Mouse (Mus musculus): Measurements from ENCODE around the gene Zbtb32. TPM values are rescaled to one million over a fixed set of nuclear protein-coding genes. Genes with fewer than 3 reads are reported as not detected.

Gene Zbtb32
- polyA plus RNA-seq, 1 experiment, result not detected

DNA sequence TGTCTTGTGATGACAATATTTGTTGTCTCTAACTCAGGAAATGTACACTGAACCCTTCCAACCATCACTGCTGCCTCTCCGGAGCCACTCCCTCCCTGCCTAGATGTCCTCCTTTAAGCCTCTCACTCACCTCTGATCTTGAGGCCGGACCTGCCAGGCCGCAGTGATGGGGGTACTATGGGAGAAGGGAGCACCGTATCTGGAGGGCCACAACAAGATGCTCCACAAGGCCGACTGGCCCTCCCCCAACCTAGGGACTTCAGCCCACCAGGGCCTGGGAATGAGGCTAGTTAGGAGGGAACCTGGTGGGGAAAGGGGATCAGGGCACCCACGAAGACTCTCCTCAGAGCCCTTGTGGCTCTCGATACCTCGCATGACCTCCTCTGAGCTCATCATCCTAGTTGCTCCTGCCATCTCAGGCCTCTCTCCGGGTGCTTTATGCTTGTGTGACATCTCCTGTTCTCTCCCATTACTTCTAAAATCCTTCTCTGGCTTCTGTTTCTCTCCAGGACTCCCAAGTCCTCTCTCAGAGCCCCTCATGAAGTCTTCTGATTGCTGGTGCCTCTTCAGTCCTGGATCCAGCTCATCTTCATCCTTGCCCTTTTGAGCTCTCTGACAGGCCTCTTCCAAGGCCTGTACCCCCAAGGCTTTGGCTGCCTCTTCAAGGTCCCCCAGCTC lies 7.6 kb downstream of the Zbtb32 start:
- peaks cover 2% of the 10 kb centered on the region for H3K4me1 ChIP-seq (ENCODE audit: control insufficient read depth, insufficient read depth, insufficient read length, low read length)
- H3K4me3 ChIP-seq (ENCODE audit: insufficient read depth, low read depth, low read length), result no peak overlapping the region
- H3K27ac ChIP-seq (replicated peaks; ENCODE audit: low read depth, low read length), result no peak overlapping the region

GRCm38 (mm10) chr7:30589435-30590301 lies 9.0 kb downstream of the Zbtb32 start:
- peak overlapping the region; percentile 73 for H3K4me3 ChIP-seq (ENCODE audit: insufficient read depth, low read depth, low read length)
- H3K27ac ChIP-seq (replicated peaks; ENCODE audit: low read depth, low read length), result peak overlapping the region; percentile 69
- peaks cover 2% of the 10 kb centered on the region for H3K4me1 ChIP-seq (ENCODE audit: control insufficient read depth, insufficient read depth, insufficient read length, low read length)

GRCm38 (mm10) chr7:30588676-30589434 lies 9.9 kb downstream of the Zbtb32 start, which contains the start of gene Kmt2b:
Kmt2b (minus strand) TSS chr7:30588726.
- H3K27ac ChIP-seq (replicated peaks; ENCODE audit: low read depth, low read length), result peak within 1 kb of the TSS; percentile 81
- H3K4me3 ChIP-seq (ENCODE audit: insufficient read depth, low read depth, low read length), result peak within 1 kb of the TSS; percentile 99
- peaks cover 2% of the 10 kb centered on the region for H3K4me1 ChIP-seq (ENCODE audit: control insufficient read depth, insufficient read depth, insufficient read length, low read length)

DNA sequence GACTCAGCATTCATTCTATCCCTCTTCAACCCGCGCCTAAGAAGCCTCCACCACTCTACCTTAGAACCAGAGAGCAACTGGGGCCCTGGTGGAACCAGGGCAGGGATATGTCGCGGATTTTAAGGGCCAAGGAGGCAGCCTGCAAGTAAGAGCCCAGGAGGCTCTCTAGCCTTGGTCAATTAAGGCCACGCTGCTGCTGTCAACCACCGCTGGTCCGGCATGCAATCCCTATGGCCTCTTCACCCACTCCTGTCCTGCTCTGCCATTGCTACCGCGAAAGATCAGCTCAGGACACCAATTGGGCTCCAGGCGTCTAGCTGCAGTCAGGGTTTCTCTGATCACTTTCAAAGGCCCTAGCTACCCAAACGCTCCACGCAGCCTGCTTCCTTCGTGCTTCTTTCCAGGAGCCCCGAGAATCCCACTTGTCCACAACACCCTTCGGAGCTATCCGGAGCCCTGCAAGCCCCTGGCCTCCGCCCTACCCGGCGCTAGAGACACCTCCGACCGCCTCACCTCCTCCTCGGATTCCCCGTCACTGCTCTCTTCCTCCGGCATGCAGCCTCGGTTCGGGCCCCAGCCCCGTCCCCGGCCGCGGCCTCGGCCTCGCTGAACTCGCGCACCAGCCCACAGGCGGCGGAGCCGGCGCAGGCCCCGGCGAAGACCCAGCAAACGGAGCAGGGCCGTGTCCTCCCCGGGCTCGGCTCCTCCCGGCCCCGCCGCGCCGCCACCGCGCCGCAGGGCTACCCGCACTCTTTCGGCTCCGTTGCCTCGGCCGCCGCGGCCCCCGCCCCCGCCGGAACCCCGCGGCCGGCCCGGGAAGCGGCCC lies 10.7 kb downstream of the Zbtb32 start:
- H3K4me3 ChIP-seq (ENCODE audit: insufficient read depth, low read depth, low read length), result peak overlapping the region; percentile 99
- peaks cover 2% of the 10 kb centered on the region for H3K4me1 ChIP-seq (ENCODE audit: control insufficient read depth, insufficient read depth, insufficient read length, low read length)
- H3K27ac ChIP-seq (replicated peaks; ENCODE audit: low read depth, low read length), result peak overlapping the region; percentile 81

- peaks cover 2% of the 10 kb centered on the region for H3K4me1 ChIP-seq (ENCODE audit: control insufficient read depth, insufficient read depth, insufficient read length, low read length)
- peak overlapping the region; percentile 99; the same call in 1 of the 2 replicates for H3K4me3 ChIP-seq (ENCODE audit: insufficient read depth, low read depth, low read length)
- no peak overlapping the region for H3K27ac ChIP-seq (replicated peaks; ENCODE audit: low read depth, low read length)
Observed at GRCm38 (mm10) chr7:30586455-30587020, 12.2 kb downstream of the Zbtb32 start.

DNA sequence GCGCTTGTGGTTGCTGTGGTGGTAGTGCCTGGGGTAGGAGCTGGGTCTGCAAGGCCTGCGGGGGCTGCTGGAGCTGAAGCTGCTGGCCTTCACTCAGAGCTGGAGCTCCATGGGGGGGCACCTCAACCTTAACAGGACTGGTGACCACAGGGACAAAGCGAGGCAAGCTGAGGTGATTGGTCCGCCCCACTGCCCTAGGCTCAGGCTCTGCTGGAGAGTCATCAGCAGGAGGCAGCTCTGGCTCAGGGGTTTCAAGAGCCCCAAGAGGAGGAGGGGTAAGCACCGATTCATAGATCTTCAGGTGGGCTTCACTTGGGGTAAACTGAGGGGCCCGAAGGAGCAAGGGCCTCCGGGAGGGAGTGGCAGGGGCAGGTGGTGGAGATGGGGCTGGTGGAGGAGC lies 13.5 kb downstream of the Zbtb32 start:
- Histone ChIP-seq H3K4me3 (ENCODE audit: insufficient read depth, low read depth, low read length) (no peak overlapping the region), H3K4me1 (ENCODE audit: control insufficient read depth, insufficient read depth, insufficient read length, low read length) (peaks cover 2% of the 10 kb centered on the region), H3K27ac (replicated peaks; ENCODE audit: low read depth, low read length) (no peak overlapping the region)

- peaks cover 2% of the 10 kb centered on the region; the same call in 1 of the 2 replicates for H3K4me1 ChIP-seq (ENCODE audit: control insufficient read depth, insufficient read depth, insufficient read length, low read length)
- H3K4me3 ChIP-seq (ENCODE audit: insufficient read depth, low read depth, low read length), result no peak overlapping the region
- H3K27ac ChIP-seq (replicated peaks; ENCODE audit: low read depth, low read length), result no peak overlapping the region
Observed at GRCm38 (mm10) chr7:30584339-30584738, 14.4 kb downstream of the Zbtb32 start.

DNA sequence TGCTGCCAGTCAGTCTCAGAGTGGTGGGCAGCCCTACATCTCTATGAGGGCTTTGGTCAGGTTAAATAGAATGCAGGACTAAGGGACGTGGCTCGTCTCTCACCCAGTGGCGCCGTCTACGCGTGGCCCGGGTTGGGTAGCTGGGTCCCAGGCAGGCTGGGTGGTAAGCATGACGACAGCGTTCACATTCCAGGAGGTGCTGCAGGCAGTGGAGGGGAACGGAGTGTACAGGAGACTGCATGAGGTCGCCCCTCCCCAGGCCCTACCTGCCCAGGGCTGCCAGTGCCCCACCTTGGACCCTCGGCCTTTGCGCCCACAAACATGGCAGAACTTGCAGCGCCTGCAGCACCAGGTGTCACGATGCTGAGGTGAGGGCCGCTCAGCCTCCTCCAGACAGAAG lies 17.2 kb downstream of the Zbtb32 start:
- no peak overlapping the region for H3K27ac ChIP-seq (replicated peaks; ENCODE audit: low read depth, low read length)
- no peak overlapping the region for H3K4me3 ChIP-seq (ENCODE audit: insufficient read depth, low read depth, low read length)
- no peaks in the 10 kb centered on the region for H3K4me1 ChIP-seq (ENCODE audit: control insufficient read depth, insufficient read depth, insufficient read length, low read length)

- H3K27ac ChIP-seq (replicated peaks; ENCODE audit: low read depth, low read length), result no peak overlapping the region
- no peaks in the 10 kb centered on the region for H3K4me1 ChIP-seq (ENCODE audit: control insufficient read depth, insufficient read depth, insufficient read length, low read length)
- no peak overlapping the region for H3K4me3 ChIP-seq (ENCODE audit: insufficient read depth, low read depth, low read length)
Observed at GRCm38 (mm10) chr7:30579950-30580349, 18.8 kb downstream of the Zbtb32 start.

DNA sequence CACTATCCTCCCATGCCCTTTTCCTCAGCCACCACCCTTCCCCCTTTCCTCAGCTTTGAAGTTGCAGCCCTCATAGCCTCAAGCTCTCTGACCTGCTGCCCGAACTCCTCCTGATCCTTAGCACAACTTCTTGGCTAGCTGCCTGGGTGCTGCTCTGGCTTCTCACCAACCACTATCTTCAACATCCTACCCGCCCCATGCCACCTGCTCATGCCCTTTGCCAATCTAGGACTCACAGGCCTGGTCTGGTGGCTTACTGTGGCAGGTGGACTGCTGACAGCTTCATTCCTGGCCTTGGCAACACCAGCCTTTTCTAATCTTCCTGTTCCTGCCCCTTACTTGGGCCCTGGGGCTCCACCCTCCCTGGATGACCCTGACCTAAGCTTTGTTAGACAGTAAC lies 25.7 kb downstream of the Zbtb32 start:
- no peak overlapping the region for H3K27ac ChIP-seq (replicated peaks; ENCODE audit: low read depth, low read length)
- no peaks in the 10 kb centered on the region for H3K4me1 ChIP-seq (ENCODE audit: control insufficient read depth, insufficient read depth, insufficient read length, low read length)
- no peak overlapping the region for H3K4me3 ChIP-seq (ENCODE audit: insufficient read depth, low read depth, low read length)

GRCm38 (mm10) chr7:30572389-30572788 lies 26.3 kb downstream of the Zbtb32 start:
- no peaks in the 10 kb centered on the region for H3K4me1 ChIP-seq (ENCODE audit: control insufficient read depth, insufficient read depth, insufficient read length, low read length)
- no peak overlapping the region for H3K27ac ChIP-seq (replicated peaks; ENCODE audit: low read depth, low read length)
- no peak overlapping the region for H3K4me3 ChIP-seq (ENCODE audit: insufficient read depth, low read depth, low read length)

GRCm38 (mm10) chr7:30567555-30567954 lies 31.2 kb downstream of the Zbtb32 start:
- Histone ChIP-seq H3K4me3 (ENCODE audit: insufficient read depth, low read depth, low read length) (no peak overlapping the region), H3K4me1 (ENCODE audit: control insufficient read depth, insufficient read depth, insufficient read length, low read length) (0 out of 2 replicates have a peak, but pooled peaks cover 4% of the 10 kb centered on the region), H3K27ac (replicated peaks; ENCODE audit: low read depth, low read length) (no peak overlapping the region)

DNA sequence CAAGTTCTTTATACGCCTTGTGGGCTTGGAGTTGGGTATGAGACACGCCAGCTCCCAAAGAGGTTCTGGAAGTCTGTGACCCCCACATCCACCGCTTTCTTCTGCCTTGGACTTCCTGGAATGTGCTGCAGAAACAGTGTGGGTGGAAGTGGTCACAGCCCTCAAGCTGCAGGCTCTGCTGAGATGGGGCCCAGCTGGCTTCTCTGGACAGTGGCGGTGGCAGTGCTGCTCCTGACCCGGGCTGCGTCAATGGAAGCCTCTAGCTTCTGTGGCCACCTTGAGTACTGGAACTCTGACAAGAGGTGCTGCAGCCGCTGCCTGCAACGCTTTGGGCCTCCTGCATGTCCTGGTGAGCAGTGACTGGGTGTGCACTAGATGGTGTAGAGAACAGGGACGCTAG lies 32.7 kb downstream of the Zbtb32 start:
- Histone ChIP-seq H3K27ac (replicated peaks; ENCODE audit: low read depth, low read length) (no peak overlapping the region), H3K4me1 (ENCODE audit: control insufficient read depth, insufficient read depth, insufficient read length, low read length) (0 out of 2 replicates have a peak, but pooled peaks cover 4% of the 10 kb centered on the region), H3K4me3 (ENCODE audit: insufficient read depth, low read depth, low read length) (no peak overlapping the region)

DNA sequence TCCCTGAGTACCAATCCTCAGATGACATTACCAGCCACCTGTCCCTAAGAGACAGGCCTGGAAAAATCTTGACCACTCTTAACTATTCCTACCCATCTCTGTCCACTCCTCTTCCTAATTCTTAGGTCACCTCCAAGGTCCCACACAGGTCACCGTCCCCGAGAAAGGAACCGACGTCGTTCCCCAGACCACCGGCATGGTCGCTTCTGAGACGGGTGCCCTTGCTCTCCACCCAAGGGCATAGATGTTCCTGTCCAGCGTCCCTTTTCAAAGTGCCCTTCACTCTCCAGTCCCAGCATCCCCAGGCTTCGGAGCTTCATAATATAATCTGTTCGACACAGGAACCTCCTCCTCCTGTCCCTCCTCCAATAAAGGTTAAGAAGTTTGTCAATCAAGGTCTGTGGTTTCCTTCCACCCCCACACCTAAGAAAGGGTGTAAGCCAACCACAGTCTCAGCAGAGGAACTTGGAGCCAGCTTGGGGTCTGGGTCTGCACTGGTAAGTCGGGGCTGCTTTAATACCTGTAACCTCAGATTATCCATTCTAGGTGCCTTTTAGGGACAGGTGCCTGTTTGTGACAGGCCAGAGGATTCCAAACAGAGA lies 33.6 kb downstream of the Zbtb32 start, which contains the start of gene Igflr1:
TSS of gene Igflr1 (plus strand) at position 458 of the 602 bp plus-strand sequence.
- H3K4me1 ChIP-seq (ENCODE audit: control insufficient read depth, insufficient read depth, insufficient read length, low read length), result 0 out of 2 replicates have a peak, but pooled peaks cover 4% of the 10 kb centered on the region
- H3K4me3 ChIP-seq (ENCODE audit: insufficient read depth, low read depth, low read length), result no peak within 1 kb of the TSS
- no peak within 1 kb of the TSS for H3K27ac ChIP-seq (replicated peaks; ENCODE audit: low read depth, low read length)

All from brown adipose tissue, adult 24 weeks (tissue).